Mouse (Mus musculus) activated CD4-positive, CD25-positive, alpha-beta regulatory T cell, adult 4 months (primary cell): ENCODE measurements around the gene Slc24a4. TPM values are rescaled to one million over a fixed set of nuclear protein-coding genes. Genes with fewer than 3 reads are reported as not detected.

Source experiments
- ATAC-seq: one replicate; pipeline ENCODE4 v1.8.0; 2017
- polyA plus RNA-seq, 2 experiments: library from polyadenylated mRNA; unstranded; fragments of 100-300 nt; shearing (Covaris generic); gene quantifications; one replicate each; pipeline ENCODE4 v1.2.1; 2017

The Slc24a4 gene
- not detected for polyA plus RNA-seq

- no peak for ATAC-seq
Observed at GRCm38 (mm10) chr12:102128081-102128790, at the start of gene Slc24a4. Gene Slc24a4, plus strand, starts transcription at chr12:102128733.

- ATAC-seq = no peak
Observed at GRCm38 (mm10) chr12:102082648-102083425, 45.7 kb upstream of the Slc24a4 start.

- ATAC-seq = no peak
Observed at GRCm38 (mm10) chr12:102090535-102090934, 38.0 kb upstream of the Slc24a4 start.

- ATAC-seq = no peak
Observed at GRCm38 (mm10) chr12:102092342-102093094, 36.0 kb upstream of the Slc24a4 start.

- no peak for ATAC-seq
Observed at GRCm38 (mm10) chr12:102105990-102106389, 22.5 kb upstream of the Slc24a4 start.

GRCm38 (mm10) chr12:102108851-102109250 is 19.7 kb upstream of the Slc24a4 start:
- ATAC-seq = no peak

- no peak for ATAC-seq
Observed at GRCm38 (mm10) chr12:102112491-102112890, 16.0 kb upstream of the Slc24a4 start.

GRCm38 (mm10) chr12:102112901-102113300 is 15.6 kb upstream of the Slc24a4 start:
- ATAC-seq = no peak

GRCm38 (mm10) chr12:102113391-102113790 is 15.1 kb upstream of the Slc24a4 start:
- ATAC-seq = no peak

GRCm38 (mm10) chr12:102116580-102116979 is 12.0 kb upstream of the Slc24a4 start:
- ATAC-seq = no peak

- no peak for ATAC-seq
Observed at GRCm38 (mm10) chr12:102118014-102118413, 10.5 kb upstream of the Slc24a4 start.

- no peak for ATAC-seq
Observed at GRCm38 (mm10) chr12:102127601-102128000, 932 bp upstream of the Slc24a4 start.

- no peak for ATAC-seq
Observed at GRCm38 (mm10) chr12:102128791-102129507, 416 bp downstream of the Slc24a4 start.

GRCm38 (mm10) chr12:102129508-102130030 is 1.0 kb downstream of the Slc24a4 start:
- ATAC-seq = no peak

- ATAC-seq = no peak
Observed at GRCm38 (mm10) chr12:102139710-102140109, 11.2 kb downstream of the Slc24a4 start.

GRCm38 (mm10) chr12:102141330-102141729 is 12.8 kb downstream of the Slc24a4 start:
- ATAC-seq = no peak

- no peak for ATAC-seq
Observed at GRCm38 (mm10) chr12:102147678-102148077, 19.1 kb downstream of the Slc24a4 start.

GRCm38 (mm10) chr12:102148746-102149145 is 20.2 kb downstream of the Slc24a4 start:
- no peak for ATAC-seq

GRCm38 (mm10) chr12:102151185-102151584 is 22.7 kb downstream of the Slc24a4 start:
- no peak for ATAC-seq

- no peak for ATAC-seq
Observed at GRCm38 (mm10) chr12:102153796-102154195, 25.3 kb downstream of the Slc24a4 start.

- ATAC-seq = no peak
Observed at GRCm38 (mm10) chr12:102154815-102155214, 26.3 kb downstream of the Slc24a4 start.

GRCm38 (mm10) chr12:102164632-102165031 is 36.1 kb downstream of the Slc24a4 start:
- no peak for ATAC-seq
